Mouse (Mus musculus) ES-E14 (cell line): ENCODE measurements around the gene Ppm1k.

ENCODE experiments used
- CHD2 ChIP-seq: IDR thresholded peaks from 2 replicates; pipeline ENCODE4 v1.6.1; 2014; ENCODE audit warnings: mild to moderate bottlenecking, low read depth, low read length, inconsistent platforms
- ZC3H11A ChIP-seq: IDR thresholded peaks from 2 replicates; pipeline ENCODE4 v1.6.1; 2012; ENCODE audit warnings: low read depth, mild to moderate bottlenecking, inconsistent platforms, low read length, borderline replicate concordance
- ZNF384 ChIP-seq: IDR thresholded peaks from 2 replicates; pipeline ENCODE4 v1.6.1; 2012; ENCODE audit warnings: low read depth, low read length, inconsistent platforms

DNA sequence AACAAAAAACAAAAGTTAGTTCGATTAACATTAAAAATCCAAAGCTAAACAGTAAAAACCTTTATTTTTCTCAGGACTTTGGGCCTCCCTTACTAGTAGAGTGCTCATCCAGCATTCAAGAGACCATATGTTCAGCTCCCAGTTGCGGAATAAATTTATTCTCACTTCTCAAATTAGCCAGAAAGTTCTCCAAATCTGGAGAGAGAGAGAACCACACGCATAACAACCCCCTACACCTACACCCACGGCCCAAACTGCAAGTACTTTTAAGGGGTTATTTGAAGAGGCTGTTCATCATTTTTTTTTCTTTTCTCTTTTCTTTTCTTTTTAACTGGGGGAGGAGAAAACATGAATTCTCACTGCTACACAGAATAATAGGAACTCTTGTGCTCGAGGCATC lies 23.4 kb downstream of the Ppm1k start:
- TF ChIP-seq ZC3H11A = no peak
- TF ChIP-seq ZNF384 = no peak
- no peak for TF ChIP-seq CHD2
